Mouse (Mus musculus): ENCODE results near the gene Defa33. TPM values are rescaled to one million over a fixed set of nuclear protein-coding genes. Genes with fewer than 3 reads are reported as not detected.
"Not testable (repeated sequence)": the region's sequence is repeated elsewhere in the genome, so short reads cannot be mapped to it uniquely, and the experiment has no call there.

Defa33 gene
- not detected for total RNA-seq (2021)
- long read RNA-seq, experiment 1, result 0 reads
- long read RNA-seq, experiment 2, result 0 reads

- not testable (repeated sequence) for DNase-seq
Measured at GRCm38 (mm10) chr8:21391511-21391910, at the start of gene Defa33. TSS of gene Defa33 (plus strand) at chr8:21391811.

DNA sequence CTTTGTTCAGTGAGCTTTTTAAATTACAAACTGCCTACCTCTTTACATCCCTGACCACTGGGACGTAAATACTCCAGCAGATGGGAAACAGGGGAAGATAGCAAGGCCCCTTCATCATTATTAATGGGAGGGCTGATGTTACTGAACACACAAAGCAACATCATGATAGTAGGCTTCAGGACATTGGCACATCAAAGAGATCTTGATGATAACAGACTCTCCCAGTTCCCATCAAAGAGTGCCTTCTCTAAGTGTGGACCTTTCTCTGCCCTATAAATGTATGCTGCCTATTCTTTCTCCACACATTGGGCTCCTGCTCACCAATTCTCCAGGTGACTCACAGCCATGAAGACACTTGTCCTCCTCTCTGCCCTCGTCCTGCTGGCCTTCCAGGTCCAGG lies 13.4 kb upstream of the Defa33 start, which contains the start of gene Defa2:
Defa2 (plus strand) TSS at position 301 of the 400 bp plus-strand sequence.
- DNase-seq, result not testable (repeated sequence)

GRCm38 (mm10) chr8:21427111-21427510 lies 35.5 kb downstream of the Defa33 start, which contains the start of gene Defa36:
TSS of gene Defa36 (plus strand) at chr8:21427411.
- not testable (repeated sequence) for DNase-seq

Other genes starting within 250 kb of the Defa33 start
- gene Defa22, start 229.5 kb upstream of the Defa33 start, total RNA-seq (2021), result not detected
- gene Defa31, start 200.2 kb upstream of the Defa33 start, total RNA-seq (2021), result not detected
- not detected for gene Gm15293, start 190.2 kb upstream of the Defa33 start, total RNA-seq (2021)
- not detected for gene Gm15292, start 142.1 kb upstream of the Defa33 start, total RNA-seq (2021)
- gene Defa27, start 76.3 kb upstream of the Defa33 start, total RNA-seq (2021), result not detected
- not detected for gene Defa29, start 64.8 kb upstream of the Defa33 start, total RNA-seq (2021)
- not detected for gene Defa2, start 13.3 kb upstream of the Defa33 start, total RNA-seq (2021)
- gene Defa36, start 35.6 kb downstream of the Defa33 start, total RNA-seq (2021), result not detected
- gene Gm7849, start 64.7 kb downstream of the Defa33 start, total RNA-seq (2021), result not detected
- gene Defa20, start 117.4 kb downstream of the Defa33 start, total RNA-seq (2021), result not detected
- not detected for gene Defa32, start 137.2 kb downstream of the Defa33 start, total RNA-seq (2021)
- gene Defa37, start 173.6 kb downstream of the Defa33 start, total RNA-seq (2021), result not detected
- not detected for gene Defa28, start 191.2 kb downstream of the Defa33 start, total RNA-seq (2021)
- not detected for gene Gm7861, start 202.7 kb downstream of the Defa33 start, total RNA-seq (2021)
- not detected for gene Defa26, start 226.4 kb downstream of the Defa33 start, total RNA-seq (2021)

Measured in gastrocnemius, postnatal 25 days (tissue).